Mouse (Mus musculus): ENCODE data around the gene Cbfb. TPM values are rescaled to one million over a fixed set of nuclear protein-coding genes. Genes with fewer than 3 reads are reported as not detected.

Gene Cbfb
- polyA plus RNA-seq, 1 experiment from 2014 or later: 33.5 TPM

DNA sequence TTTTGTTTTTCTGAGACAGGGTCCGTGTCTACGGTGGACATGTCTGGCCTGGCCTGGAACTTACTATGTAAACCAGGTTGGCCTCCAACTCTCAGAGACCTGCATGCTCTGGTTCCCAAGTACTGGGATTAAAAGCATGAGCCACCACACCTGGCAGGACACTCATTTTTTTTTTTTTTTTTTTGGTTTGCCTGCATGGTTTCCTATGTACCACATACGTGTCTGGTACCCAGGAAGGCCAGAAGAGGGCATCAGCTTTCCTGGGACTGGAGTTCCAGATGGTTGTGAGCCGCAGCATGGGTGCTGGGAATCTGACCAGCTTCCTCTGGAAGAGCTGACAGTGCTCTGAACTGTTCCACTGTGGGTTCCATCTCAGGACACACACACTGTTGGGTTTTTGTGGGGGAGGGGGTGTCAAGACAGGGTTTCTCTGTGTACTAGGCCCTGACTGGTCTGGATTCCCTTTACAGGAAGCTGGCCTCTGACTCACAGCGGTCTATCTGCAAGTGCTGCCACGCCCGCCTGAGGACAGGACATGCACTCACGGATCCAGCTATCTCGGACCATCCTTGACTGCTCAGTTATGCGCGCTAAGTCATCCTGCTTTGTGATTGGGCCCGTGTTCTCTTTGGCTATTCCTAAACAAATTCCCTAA, 91.0 kb downstream of the Cbfb start:
- Histone ChIP-seq H3K4me2 (replicated peaks; ENCODE audit: low read depth) (no peak overlapping the region), H3K36me3 (ENCODE audit: control insufficient read depth, insufficient read depth, low read length) (no peaks in the 10 kb centered on the region), H3K4me3 (ENCODE audit: low read depth, low read length) (no peak overlapping the region), H3K27ac (replicated peaks) (no peak overlapping the region), H3K27me3 (ENCODE audit: control insufficient read depth, insufficient read depth, low read length) (no peaks in the 10 kb centered on the region; the same call in 1 of the 2 replicates), H3K4me1 (replicated peaks; ENCODE audit: control insufficient read depth, insufficient read depth) (peaks cover 10% of the 10 kb centered on the region; the same call in 1 of the 2 replicates), H3K9me3 (ENCODE audit: control insufficient read depth, low read length) (no peaks in the 10 kb centered on the region), H3K9ac (ENCODE audit: low read length) (no peak overlapping the region)
- ATAC-seq (ENCODE audit: low FRiP score, low TSS enrichment) (no peak), DNase-seq (ENCODE audit: low spot score) (no peak)
- TF ChIP-seq CTCF (IDR thresholded peaks at IDR 0.05; ENCODE audit: low read depth) (no peak), EP300 (optimal IDR thresholded peaks at IDR 0.05) (no peak)
- 82% methylated on average over 12 of the region's 12 CpGs for WGBS

DNA sequence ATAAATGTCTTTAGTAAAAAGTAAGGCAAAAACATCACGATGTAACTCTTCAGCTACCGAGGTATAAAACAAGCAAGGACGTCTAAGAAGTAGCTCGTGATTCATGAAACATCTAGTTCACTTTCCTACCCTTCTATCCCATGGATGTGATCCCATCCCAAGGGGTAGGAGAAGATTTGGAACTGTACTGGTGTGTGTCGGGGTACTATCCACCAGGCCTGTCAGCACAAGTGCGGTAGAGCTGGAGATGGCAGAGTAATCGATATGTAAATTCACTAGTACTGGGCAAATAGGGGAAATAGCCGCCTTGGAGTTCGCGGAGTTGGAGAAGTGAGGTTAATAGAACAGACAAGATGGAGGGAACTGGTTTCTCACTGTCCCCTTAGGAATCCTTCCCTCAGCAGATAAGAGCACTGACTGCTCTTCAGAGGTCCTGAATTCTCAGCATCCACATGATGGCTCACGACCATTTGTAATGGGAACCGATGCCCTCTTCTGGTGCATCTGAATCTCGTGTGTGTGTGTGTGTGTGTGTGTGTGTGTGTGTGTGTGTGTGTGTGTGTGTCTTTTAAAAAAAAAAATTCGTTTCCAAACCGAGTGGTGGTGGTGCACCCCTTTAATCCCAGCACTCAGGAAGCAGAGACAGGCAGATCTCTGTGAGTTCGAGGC, 92.9 kb downstream of the Cbfb start:
- peak overlapping the region; percentile 65; the same call in 1 of the 2 replicates for H3K4me3 ChIP-seq (ENCODE audit: low read depth, low read length)
- no peak overlapping the region for H3K27ac ChIP-seq (replicated peaks)
- 46% methylated on average over 16 of the region's 16 CpGs for WGBS
- no peaks in the 10 kb centered on the region for H3K9me3 ChIP-seq (ENCODE audit: control insufficient read depth, low read length)
- peak overlapping the region; percentile 91; the same call in 1 of the 2 replicates for H3K4me2 ChIP-seq (replicated peaks; ENCODE audit: low read depth)
- peaks cover 10% of the 10 kb centered on the region; the same call in 1 of the 2 replicates for H3K4me1 ChIP-seq (replicated peaks; ENCODE audit: control insufficient read depth, insufficient read depth)
- H3K27me3 ChIP-seq (ENCODE audit: control insufficient read depth, insufficient read depth, low read length): no peaks in the 10 kb centered on the region; the same call in 1 of the 2 replicates
- TF ChIP-seq EP300 (optimal IDR thresholded peaks at IDR 0.05) (no peak), CTCF (IDR thresholded peaks at IDR 0.05; ENCODE audit: low read depth) (peak; percentile 34; the same call in 1 of the 2 replicates)
- no peak overlapping the region for H3K9ac ChIP-seq (ENCODE audit: low read length)
- no peaks in the 10 kb centered on the region; the same call in 1 of the 2 replicates for H3K36me3 ChIP-seq (ENCODE audit: control insufficient read depth, insufficient read depth, low read length)
- DNase-seq (ENCODE audit: low spot score) (no peak), ATAC-seq (ENCODE audit: low FRiP score, low TSS enrichment) (no peak)

GRCm38 (mm10) chr8:105264024-105264982, 93.8 kb downstream of the Cbfb start, which contains the start of the genes Tradd and Fbxl8:
Gene Tradd, minus strand, starts transcription at chr8:105264609.
Gene Fbxl8, plus strand, starts transcription at chr8:105264648.
- peak; percentile 76 for ATAC-seq (ENCODE audit: low FRiP score, low TSS enrichment)
- peak within 1 kb of the TSS; percentile 65 for H3K4me3 ChIP-seq (ENCODE audit: low read depth, low read length)
- H3K9me3 ChIP-seq (ENCODE audit: control insufficient read depth, low read length): no peaks in the 10 kb centered on the region
- no peak within 1 kb of the TSS for H3K27ac ChIP-seq (replicated peaks)
- TF ChIP-seq EP300 (optimal IDR thresholded peaks at IDR 0.05) (no peak), CTCF (IDR thresholded peaks at IDR 0.05; ENCODE audit: low read depth) (0 out of 2 replicates have a peak, but pooled peaks have one; percentile 10)
- peak; percentile 83 for DNase-seq (ENCODE audit: low spot score)
- WGBS: under 1% methylated on average over 54 of the region's 54 CpGs
- H3K9ac ChIP-seq (ENCODE audit: low read length): peak within 1 kb of the TSS; percentile 69
- no peaks in the 10 kb centered on the region; the same call in 1 of the 2 replicates for H3K36me3 ChIP-seq (ENCODE audit: control insufficient read depth, insufficient read depth, low read length)
- H3K4me2 ChIP-seq (replicated peaks; ENCODE audit: low read depth): peak within 1 kb of the TSS; percentile 91
- H3K27me3 ChIP-seq (ENCODE audit: control insufficient read depth, insufficient read depth, low read length): peaks cover 2% of the 10 kb centered on the region; the same call in 1 of the 2 replicates
- H3K4me1 ChIP-seq (replicated peaks; ENCODE audit: control insufficient read depth, insufficient read depth): 0 out of 2 replicates have a peak, but pooled peaks cover 11% of the 10 kb centered on the region

- H3K27ac ChIP-seq (replicated peaks): no peak overlapping the region
- DNase-seq (ENCODE audit: low spot score) (peak; percentile 42), ATAC-seq (ENCODE audit: low FRiP score, low TSS enrichment) (peak; percentile 48; the same call in 1 of the 2 replicates)
- peak overlapping the region; percentile 65 for H3K4me3 ChIP-seq (ENCODE audit: low read depth, low read length)
- H3K9me3 ChIP-seq (ENCODE audit: control insufficient read depth, low read length): no peaks in the 10 kb centered on the region
- H3K36me3 ChIP-seq (ENCODE audit: control insufficient read depth, insufficient read depth, low read length): no peaks in the 10 kb centered on the region; the same call in 1 of the 2 replicates
- TF ChIP-seq EP300 (optimal IDR thresholded peaks at IDR 0.05) (no peak), CTCF (IDR thresholded peaks at IDR 0.05; ENCODE audit: low read depth) (no peak)
- H3K9ac ChIP-seq (ENCODE audit: low read length): peak overlapping the region; percentile 69
- 0 out of 2 replicates have a peak, but pooled peaks cover 9% of the 10 kb centered on the region for H3K4me1 ChIP-seq (replicated peaks; ENCODE audit: control insufficient read depth, insufficient read depth)
- 12% methylated on average over 10 of the region's 10 CpGs for WGBS
- H3K4me2 ChIP-seq (replicated peaks; ENCODE audit: low read depth): peak overlapping the region; percentile 91
- peaks cover 2% of the 10 kb centered on the region; the same call in 1 of the 2 replicates for H3K27me3 ChIP-seq (ENCODE audit: control insufficient read depth, insufficient read depth, low read length)
Measured at GRCm38 (mm10) chr8:105265128-105265527, 94.7 kb downstream of the Cbfb start.

DNA sequence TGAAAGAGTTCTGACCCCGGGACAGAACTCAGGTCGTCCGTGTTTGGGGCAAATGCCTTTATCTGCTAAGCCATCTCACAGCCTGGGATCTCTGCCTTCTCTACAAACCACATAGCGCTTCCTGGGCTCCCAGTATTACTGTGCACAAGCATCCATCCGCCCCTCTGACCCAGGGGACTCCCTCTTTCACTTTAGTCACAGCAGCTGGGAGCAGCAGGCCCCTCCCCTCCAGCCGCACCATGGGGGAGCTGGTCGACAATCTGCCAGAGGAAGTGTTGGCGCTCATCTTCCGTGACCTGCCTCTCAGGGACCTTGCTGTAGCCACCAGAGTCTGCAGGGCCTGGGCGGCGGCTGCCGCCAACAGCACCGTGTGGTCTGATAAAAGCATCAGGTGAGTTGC, 96.3 kb downstream of the Cbfb start:
- Histone ChIP-seq H3K4me3 (ENCODE audit: low read depth, low read length) (no peak overlapping the region), H3K27me3 (ENCODE audit: control insufficient read depth, insufficient read depth, low read length) (peaks cover 2% of the 10 kb centered on the region; the same call in 1 of the 2 replicates), H3K4me1 (replicated peaks; ENCODE audit: control insufficient read depth, insufficient read depth) (0 out of 2 replicates have a peak, but pooled peaks cover 9% of the 10 kb centered on the region), H3K4me2 (replicated peaks; ENCODE audit: low read depth) (no peak overlapping the region), H3K9me3 (ENCODE audit: control insufficient read depth, low read length) (no peaks in the 10 kb centered on the region), H3K9ac (ENCODE audit: low read length) (no peak overlapping the region), H3K27ac (replicated peaks) (no peak overlapping the region), H3K36me3 (ENCODE audit: control insufficient read depth, insufficient read depth, low read length) (no peaks in the 10 kb centered on the region; the same call in 1 of the 2 replicates)
- TF ChIP-seq CTCF (IDR thresholded peaks at IDR 0.05; ENCODE audit: low read depth): no peak
- TF ChIP-seq EP300 (optimal IDR thresholded peaks at IDR 0.05): no peak
- DNase-seq (ENCODE audit: low spot score) (no peak), ATAC-seq (ENCODE audit: low FRiP score, low TSS enrichment) (no peak)
- 63% methylated on average over 13 of the region's 13 CpGs for WGBS

Other genes starting within 250 kb of the Cbfb start
- gene Ces2e, start 244.4 kb upstream of the Cbfb start, polyA plus RNA-seq (2015; fragmentation: Nextera tagmentation; extraction: Ambion mirVana): 2.4 and 2.6 TPM in 2 replicates
- gene Ces2f, start 223.3 kb upstream of the Cbfb start, polyA plus RNA-seq (2015; fragmentation: Nextera tagmentation; extraction: Ambion mirVana): 2.6 and 3.3 TPM in 2 replicates
- 27.0 and 33.5 TPM in 2 replicates for gene Ces2g, start 209.0 kb upstream of the Cbfb start, polyA plus RNA-seq (2015; fragmentation: Nextera tagmentation; extraction: Ambion mirVana)
- gene Ces2h, start 169.8 kb upstream of the Cbfb start, polyA plus RNA-seq (2015; fragmentation: Nextera tagmentation; extraction: Ambion mirVana): not detected in 2 replicates
- 0.96 and 1.3 TPM in 2 replicates for gene Ces3a, start 122.1 kb upstream of the Cbfb start, polyA plus RNA-seq (2015; fragmentation: Nextera tagmentation; extraction: Ambion mirVana)
- not detected in 2 replicates for gene Ces3b, start 86.9 kb upstream of the Cbfb start, polyA plus RNA-seq (2015; fragmentation: Nextera tagmentation; extraction: Ambion mirVana)
- gene Ces4a, start 38.9 kb upstream of the Cbfb start, polyA plus RNA-seq (2015; fragmentation: Nextera tagmentation; extraction: Ambion mirVana): not detected in 2 replicates
- 19.1 and 21.5 TPM in 2 replicates for gene D230025D16Rik, start 54.5 kb downstream of the Cbfb start, polyA plus RNA-seq (2015; fragmentation: Nextera tagmentation; extraction: Ambion mirVana)
- gene B3gnt9, start 84.5 kb downstream of the Cbfb start, polyA plus RNA-seq (2015; fragmentation: Nextera tagmentation; extraction: Ambion mirVana): 14.7 and 15.4 TPM in 2 replicates
- 28.6 and 30.5 TPM in 2 replicates for gene Tradd, start 93.9 kb downstream of the Cbfb start, polyA plus RNA-seq (2015; fragmentation: Nextera tagmentation; extraction: Ambion mirVana)
- 3.5 and 3.7 TPM in 2 replicates for gene Fbxl8, start 94.0 kb downstream of the Cbfb start, polyA plus RNA-seq (2015; fragmentation: Nextera tagmentation; extraction: Ambion mirVana)
- gene Hsf4, start 99.1 kb downstream of the Cbfb start, polyA plus RNA-seq (2015; fragmentation: Nextera tagmentation; extraction: Ambion mirVana): 0.23 and 0.34 TPM in 2 replicates
- gene Nol3, start 105.5 kb downstream of the Cbfb start, polyA plus RNA-seq (2015; fragmentation: Nextera tagmentation; extraction: Ambion mirVana): 1.2 and 1.4 TPM in 2 replicates
- 1.9 and 3.0 TPM in 2 replicates for gene 4931428F04Rik, start 119.2 kb downstream of the Cbfb start, polyA plus RNA-seq (2015; fragmentation: Nextera tagmentation; extraction: Ambion mirVana)
- gene Exoc3l, start 125.4 kb downstream of the Cbfb start, polyA plus RNA-seq (2015; fragmentation: Nextera tagmentation; extraction: Ambion mirVana): 3.4 and 3.7 TPM in 2 replicates
- gene E2f4, start 127.0 kb downstream of the Cbfb start, polyA plus RNA-seq (2015; fragmentation: Nextera tagmentation; extraction: Ambion mirVana): 31.0 and 38.5 TPM in 2 replicates
- gene Elmo3, start 134.9 kb downstream of the Cbfb start, polyA plus RNA-seq (2015; fragmentation: Nextera tagmentation; extraction: Ambion mirVana): 17.1 and 19.9 TPM in 2 replicates
- gene Lrrc29, start 155.6 kb downstream of the Cbfb start, polyA plus RNA-seq (2015; fragmentation: Nextera tagmentation; extraction: Ambion mirVana): 2.7 and 2.8 TPM in 2 replicates
- 105 and 111 TPM in 2 replicates for gene Tmem208, start 155.7 kb downstream of the Cbfb start, polyA plus RNA-seq (2015; fragmentation: Nextera tagmentation; extraction: Ambion mirVana)
- gene Fhod1, start 177.3 kb downstream of the Cbfb start, polyA plus RNA-seq (2015; fragmentation: Nextera tagmentation; extraction: Ambion mirVana): 0.63 and 0.93 TPM in 2 replicates
- 0.29 and 0.40 TPM in 2 replicates for gene Slc9a5, start 178.2 kb downstream of the Cbfb start, polyA plus RNA-seq (2015; fragmentation: Nextera tagmentation; extraction: Ambion mirVana)
- 0.05 and 0.10 TPM in 2 replicates for gene Plekhg4, start 202.6 kb downstream of the Cbfb start, polyA plus RNA-seq (2015; fragmentation: Nextera tagmentation; extraction: Ambion mirVana)
- gene Kctd19, start 242.8 kb downstream of the Cbfb start, polyA plus RNA-seq (2015; fragmentation: Nextera tagmentation; extraction: Ambion mirVana): not detected in 2 replicates
- 0.08 and 0.19 TPM in 2 replicates for gene Lrrc36, start 242.9 kb downstream of the Cbfb start, polyA plus RNA-seq (2015; fragmentation: Nextera tagmentation; extraction: Ambion mirVana)

Measured in stomach, postnatal 0 days (tissue).